Mouse (Mus musculus) hindbrain, embryonic 13.5 days (tissue): ENCODE measurements at regions not wholly inside any gene's neighbourhood (a gene's known extent, or its start where the extent isn't known, plus 50 kb on each side); places are given as distances from the start of the nearest gene placed in this dataset.

Source experiments
- ATAC-seq: fragments of 200-750 bp; cut with Nextera tagmentation; 2 replicates; pipeline ENCODE4 v1.8.0; 2017; ENCODE audit warnings: moderate TSS enrichment; ENCODE audit not compliant: low FRiP score
- H3K27ac ChIP-seq: fragments of 300-500 bp; sonication (generic); 2 replicates; pipeline ENCODE4 v1.5.1; 2015; ENCODE audit warnings: inconsistent platforms, mild to moderate bottlenecking, moderate library complexity
- H3K27me3 ChIP-seq: fragments of 300-500 bp; sonication (generic); 2 replicates; pipeline ENCODE4 v1.6.1; 2015; ENCODE audit warnings: mild to moderate bottlenecking, inconsistent platforms
- H3K36me3 ChIP-seq: fragments of 300-500 bp; sonication (generic); 2 replicates; pipeline ENCODE4 v1.6.1; 2015; ENCODE audit warnings: mild to moderate bottlenecking, inconsistent platforms
- H3K4me1 ChIP-seq: fragments of 300-500 bp; sonication (generic); replicated peaks from 2 replicates; pipeline ENCODE4 v1.6.1; 2015; ENCODE audit warnings: inconsistent platforms
- H3K4me2 ChIP-seq: fragments of 300-500 bp; sonication (generic); 2 replicates; pipeline ENCODE4 v1.6.1; 2015; ENCODE audit warnings: inconsistent platforms, mild to moderate bottlenecking, moderate library complexity
- H3K4me3 ChIP-seq: fragments of 300-500 bp; sonication (generic); 2 replicates; pipeline ENCODE4 v1.5.1; 2015; ENCODE audit warnings: mild to moderate bottlenecking, inconsistent platforms
- H3K9ac ChIP-seq: fragments of 300-500 bp; sonication (generic); 2 replicates; pipeline ENCODE4 v1.6.1; 2015; ENCODE audit warnings: mild to moderate bottlenecking, inconsistent platforms
- H3K9me3 ChIP-seq: fragments of 300-500 bp; sonication (generic); 2 replicates; pipeline ENCODE4 v1.6.1; 2016; ENCODE audit warnings: inconsistent platforms
- WGBS: fragments of 180-500 bp; shearing (Covaris S2); methylation state at CpG from one replicate; pipeline ENCODE4 v1.1.7; 2015; 5-methylcytosine and 5-hydroxymethylcytosine counted together

DNA sequence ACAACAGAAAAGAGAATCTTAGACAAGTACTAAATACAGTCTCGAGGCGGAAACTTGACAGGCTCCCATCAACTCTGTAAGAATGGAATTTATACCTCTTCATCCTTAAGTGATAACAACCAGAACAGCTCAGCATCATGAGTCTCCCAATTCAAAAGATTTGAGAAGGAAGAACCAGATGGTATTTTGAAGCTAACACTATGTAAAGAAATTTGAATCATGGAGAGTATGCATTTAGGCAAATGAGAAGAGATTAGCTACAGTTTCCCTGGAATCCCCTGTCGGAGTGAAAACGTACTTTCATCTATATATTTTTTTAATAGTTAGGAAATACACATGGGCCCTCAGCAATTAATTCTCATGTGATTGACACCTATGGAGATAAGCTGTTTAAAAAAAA is 140.9 kb downstream of the Nrip1 start:
- Histone ChIP-seq H3K36me3 (no peaks in the 10 kb centered on the region), H3K4me3 (no peak overlapping the region), H3K27ac (no peak overlapping the region), H3K9me3 (no peaks in the 10 kb centered on the region), H3K4me2 (no peak overlapping the region), H3K27me3 (no peaks in the 10 kb centered on the region), H3K4me1 (no peaks in the 10 kb centered on the region), H3K9ac (no peak overlapping the region)
- 89% methylated on average over 4 of the region's 4 CpGs for WGBS
- no peak for ATAC-seq

DNA sequence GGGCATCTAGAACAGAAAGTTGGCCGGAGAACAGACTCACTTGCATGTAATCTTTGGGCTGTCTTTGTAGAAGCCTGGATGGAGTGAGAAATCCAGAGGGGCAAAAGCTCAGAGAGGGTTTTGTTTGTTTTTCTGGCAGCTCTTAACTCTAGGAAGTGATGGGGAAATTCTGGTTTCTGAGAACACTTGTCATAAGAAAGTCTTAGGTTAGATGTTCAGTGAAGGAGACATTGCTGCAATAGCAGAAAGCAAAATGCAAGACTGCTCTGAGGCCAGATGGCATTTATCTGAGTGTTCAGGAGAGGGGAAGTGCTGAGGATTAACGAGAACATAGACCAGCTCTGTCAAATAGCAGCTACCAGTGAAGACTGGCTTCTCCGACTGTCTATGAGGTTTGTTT is 141.5 kb downstream of the Nrip1 start:
- WGBS = 77% methylated on average over 3 of the region's 3 CpGs
- no peak for ATAC-seq
- H3K4me3 ChIP-seq = no peak overlapping the region

DNA sequence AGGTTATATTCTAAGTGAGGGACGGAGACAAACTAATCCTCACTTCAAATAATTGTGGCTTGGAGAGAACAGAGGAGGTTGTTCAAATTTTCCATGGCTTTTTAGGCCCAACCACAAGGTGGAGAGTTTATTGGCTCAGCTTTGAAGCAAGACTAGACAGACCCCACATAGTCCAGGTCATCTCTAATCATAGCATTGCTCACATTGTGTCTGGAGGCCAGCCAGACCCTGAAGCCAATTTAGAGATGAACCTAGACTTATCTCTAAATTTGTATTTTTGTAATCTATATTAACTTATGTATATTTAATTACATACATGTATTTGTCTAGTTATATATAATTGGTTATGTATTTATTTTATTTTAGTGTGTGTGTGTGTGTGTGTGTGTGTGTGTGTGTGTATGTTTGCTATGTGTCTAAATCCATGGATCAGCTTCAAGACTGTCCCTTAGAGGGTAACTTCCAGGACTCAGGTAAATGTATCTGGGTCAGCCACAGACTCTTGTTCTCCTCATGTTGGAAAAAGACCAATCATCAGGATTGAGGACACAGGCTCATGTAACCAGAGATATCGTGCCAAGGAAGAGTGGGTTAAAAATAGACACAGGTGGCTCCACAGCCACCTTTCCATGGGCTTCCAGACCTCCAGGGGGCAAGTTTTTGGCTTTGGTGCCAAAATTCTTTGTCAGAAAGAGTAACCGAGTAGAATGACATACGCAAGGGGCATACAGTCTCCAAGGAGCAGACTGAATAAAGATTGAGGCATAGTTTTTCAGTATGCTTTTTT is 142.9 kb downstream of the Nrip1 start:
- no peak overlapping the region for H3K4me2 ChIP-seq
- H3K4me3 ChIP-seq = no peak overlapping the region
- H3K27me3 ChIP-seq = no peaks in the 10 kb centered on the region
- no peak overlapping the region for H3K9ac ChIP-seq
- no peaks in the 10 kb centered on the region for H3K9me3 ChIP-seq
- no peak overlapping the region for H3K27ac ChIP-seq
- ATAC-seq = no peak
- no peaks in the 10 kb centered on the region for H3K4me1 ChIP-seq
- no peaks in the 10 kb centered on the region for H3K36me3 ChIP-seq
- WGBS = 92% methylated on average over 4 of the region's 4 CpGs

More for the DNA sequence above, 141.5 kb downstream of the Nrip1 start:
- Histone ChIP-seq H3K9ac (no peak overlapping the region), H3K4me2 (no peak overlapping the region), H3K27ac (no peak overlapping the region), H3K27me3 (no peaks in the 10 kb centered on the region), H3K4me1 (no peaks in the 10 kb centered on the region), H3K9me3 (no peaks in the 10 kb centered on the region), H3K36me3 (no peaks in the 10 kb centered on the region)

DNA sequence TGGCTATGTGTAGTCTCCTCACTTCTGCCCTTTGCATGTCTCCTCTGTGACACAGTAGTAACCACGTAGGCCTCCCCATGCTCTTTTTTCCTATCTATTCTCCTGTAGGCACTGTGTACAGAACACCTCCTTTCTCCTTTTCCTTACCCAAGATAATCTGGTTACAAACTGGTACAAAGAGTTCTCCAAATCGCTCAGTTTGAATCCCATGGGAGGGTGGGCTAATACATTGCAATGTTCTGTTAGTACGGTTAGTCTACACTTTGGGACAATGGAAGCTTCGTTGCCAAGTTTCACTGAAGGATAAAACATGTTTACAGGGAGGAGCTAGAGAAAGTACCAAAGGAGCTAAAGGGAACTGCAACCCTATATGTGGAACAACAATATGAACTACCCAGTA is 145.2 kb downstream of the Nrip1 start:
- Histone ChIP-seq H3K9ac (no peak overlapping the region), H3K36me3 (no peaks in the 10 kb centered on the region), H3K9me3 (no peaks in the 10 kb centered on the region), H3K27me3 (no peaks in the 10 kb centered on the region), H3K4me2 (no peak overlapping the region), H3K4me1 (no peaks in the 10 kb centered on the region), H3K4me3 (no peak overlapping the region), H3K27ac (no peak overlapping the region)
- no peak for ATAC-seq
- 94% methylated on average over 4 of the region's 4 CpGs for WGBS

DNA sequence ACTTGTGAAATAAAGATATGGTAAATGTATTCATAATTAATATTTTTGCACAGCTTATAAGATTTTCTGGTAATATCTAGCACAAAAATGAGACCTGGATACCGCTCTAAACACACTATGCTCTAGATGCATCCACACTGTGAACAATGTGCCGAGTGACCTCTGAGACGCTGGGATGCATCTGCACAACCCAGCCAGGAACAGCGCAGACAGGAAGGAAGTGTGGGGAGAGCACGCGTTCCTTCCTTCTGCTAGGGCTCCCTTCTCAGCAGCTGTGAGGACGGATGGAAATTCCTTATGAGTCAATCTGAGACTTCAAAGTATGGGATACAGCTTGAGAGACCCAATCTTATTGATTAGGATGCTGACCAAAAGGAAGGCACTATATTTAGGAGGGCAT is 147.2 kb downstream of the Nrip1 start:
- no peak overlapping the region for H3K27ac ChIP-seq
- no peak overlapping the region for H3K9ac ChIP-seq
- WGBS = 84% methylated on average over 7 of the region's 7 CpGs
- H3K4me3 ChIP-seq = no peak overlapping the region
- no peak for ATAC-seq
- H3K4me2 ChIP-seq = no peak overlapping the region
- H3K9me3 ChIP-seq = no peaks in the 10 kb centered on the region
- H3K27me3 ChIP-seq = no peaks in the 10 kb centered on the region
- H3K4me1 ChIP-seq = no peaks in the 10 kb centered on the region
- no peaks in the 10 kb centered on the region for H3K36me3 ChIP-seq

DNA sequence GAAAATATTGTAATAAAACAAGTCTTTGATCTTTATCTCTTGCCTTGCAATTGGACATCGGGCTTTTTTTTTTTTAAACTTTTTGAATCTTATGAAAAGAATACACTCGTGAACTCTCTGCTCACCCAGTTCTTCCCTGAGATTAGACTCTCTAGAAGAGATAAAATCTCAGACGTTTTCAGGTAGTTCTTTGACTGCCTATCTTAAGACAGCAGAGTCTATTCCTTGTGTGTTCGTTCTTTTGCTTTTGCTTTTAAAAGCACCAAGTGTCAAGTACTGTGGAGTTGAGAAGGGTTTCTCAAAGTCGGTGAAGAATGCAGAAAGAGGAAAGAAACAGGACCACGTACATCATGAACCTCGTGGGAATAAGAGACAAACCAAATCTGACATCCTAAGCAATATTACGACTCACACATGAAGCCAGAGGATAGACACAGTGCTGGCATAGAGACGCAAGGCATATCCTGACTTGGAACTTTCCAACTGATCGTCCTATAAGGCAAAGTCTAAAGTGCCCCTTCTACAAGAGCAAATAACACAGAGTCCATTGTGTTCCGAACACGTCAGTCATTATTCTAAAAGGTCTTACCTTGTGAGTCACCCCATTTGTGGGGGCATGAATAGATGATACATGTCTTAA is 147.9 kb downstream of the Nrip1 start:
- Histone ChIP-seq H3K9me3 (no peaks in the 10 kb centered on the region), H3K4me2 (no peak overlapping the region), H3K27me3 (no peaks in the 10 kb centered on the region), H3K4me3 (no peak overlapping the region), H3K36me3 (no peaks in the 10 kb centered on the region), H3K4me1 (no peaks in the 10 kb centered on the region), H3K9ac (no peak overlapping the region), H3K27ac (no peak overlapping the region)
- ATAC-seq = no peak
- WGBS = 71% methylated on average over 12 of the region's 12 CpGs

DNA sequence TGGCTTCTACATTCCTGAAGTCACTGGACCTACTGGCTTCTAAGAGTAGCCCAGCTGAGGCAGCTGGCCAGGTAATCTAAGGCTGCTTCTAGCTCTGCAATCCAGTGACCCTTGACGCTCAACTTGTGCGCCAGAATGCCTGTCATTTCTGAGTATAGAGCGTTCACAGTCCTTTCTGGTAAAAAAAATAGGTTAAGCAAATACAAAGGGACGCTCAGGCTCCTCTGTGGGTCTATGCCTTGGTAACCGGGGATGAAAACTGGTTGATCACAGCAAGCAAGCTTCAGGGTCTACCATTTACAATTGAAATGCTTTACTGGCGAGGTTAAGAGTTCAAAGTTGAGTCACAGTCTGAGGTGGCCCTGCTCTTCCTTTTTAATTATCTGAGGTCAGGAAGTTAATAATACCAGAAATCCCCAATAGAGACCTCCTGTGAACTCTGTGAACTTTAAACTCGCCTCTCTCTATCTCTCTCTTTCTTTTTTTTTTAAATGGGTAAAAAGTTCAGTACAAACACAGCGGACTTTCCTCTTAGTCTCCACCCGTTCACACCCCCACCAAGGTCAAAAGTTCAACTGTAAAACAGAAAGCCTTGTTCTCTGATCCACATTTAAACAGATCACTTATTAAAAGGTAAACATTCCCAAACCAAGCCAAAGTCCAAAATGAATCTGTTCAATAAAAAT is 148.6 kb downstream of the Nrip1 start:
- H3K27me3 ChIP-seq = no peaks in the 10 kb centered on the region
- H3K36me3 ChIP-seq = no peaks in the 10 kb centered on the region
- ATAC-seq = no peak
- no peak overlapping the region for H3K4me2 ChIP-seq
- no peak overlapping the region for H3K27ac ChIP-seq
- no peak overlapping the region for H3K9ac ChIP-seq
- no peaks in the 10 kb centered on the region for H3K9me3 ChIP-seq
- 13% methylated on average over 9 of the region's 9 CpGs for WGBS
- H3K4me3 ChIP-seq = no peak overlapping the region
- no peaks in the 10 kb centered on the region for H3K4me1 ChIP-seq

DNA sequence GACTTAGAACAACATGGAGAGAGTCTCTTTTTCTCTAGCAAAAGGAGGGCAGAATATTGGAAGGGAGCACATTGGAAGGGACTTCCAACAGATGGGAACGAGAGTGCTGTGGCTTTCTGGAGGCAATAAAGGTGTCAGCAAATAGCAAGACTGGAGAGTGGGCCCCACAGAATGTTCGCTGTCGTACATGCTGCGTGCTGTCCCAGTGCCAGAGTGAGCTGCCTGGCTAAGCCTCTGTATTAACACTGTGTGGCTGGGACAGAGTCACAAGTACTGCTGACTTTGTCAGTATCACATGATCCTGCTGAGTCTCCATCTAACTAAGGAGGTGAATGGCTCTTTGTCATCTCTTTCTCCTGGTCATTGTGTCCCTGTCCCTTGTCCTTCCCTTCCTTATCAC is 149.9 kb downstream of the Nrip1 start:
- no peak for ATAC-seq
- Histone ChIP-seq H3K9ac (no peak overlapping the region), H3K4me1 (no peaks in the 10 kb centered on the region), H3K4me2 (no peak overlapping the region), H3K36me3 (no peaks in the 10 kb centered on the region), H3K4me3 (no peak overlapping the region), H3K27ac (no peak overlapping the region), H3K9me3 (no peaks in the 10 kb centered on the region), H3K27me3 (no peaks in the 10 kb centered on the region)
- 85% methylated on average over 4 of the region's 4 CpGs for WGBS

DNA sequence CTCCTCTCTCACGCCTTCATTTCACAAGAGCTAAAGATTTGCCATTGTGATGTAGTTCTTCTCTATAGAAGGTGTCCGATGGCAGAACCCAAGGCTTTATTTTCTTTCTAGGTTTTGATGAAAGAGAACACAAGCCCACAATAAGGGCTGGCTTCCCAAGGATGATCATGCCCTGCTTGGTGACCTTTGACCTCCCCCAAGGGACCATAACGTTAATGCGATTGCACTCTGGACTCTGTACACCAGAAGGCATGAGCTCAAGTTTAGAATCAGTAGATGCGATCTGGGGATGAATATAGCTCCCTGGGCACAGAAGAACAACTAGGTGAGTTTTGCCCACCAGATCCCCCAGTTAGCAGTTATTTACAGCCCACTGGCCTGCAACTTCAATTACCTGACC is 150.7 kb downstream of the Nrip1 start:
- Histone ChIP-seq H3K4me3 (no peak overlapping the region), H3K36me3 (no peaks in the 10 kb centered on the region), H3K4me2 (no peak overlapping the region), H3K4me1 (no peaks in the 10 kb centered on the region), H3K27me3 (no peaks in the 10 kb centered on the region), H3K27ac (no peak overlapping the region), H3K9me3 (no peaks in the 10 kb centered on the region), H3K9ac (no peak overlapping the region)
- ATAC-seq = no peak
- 68% methylated on average over 5 of the region's 5 CpGs for WGBS

DNA sequence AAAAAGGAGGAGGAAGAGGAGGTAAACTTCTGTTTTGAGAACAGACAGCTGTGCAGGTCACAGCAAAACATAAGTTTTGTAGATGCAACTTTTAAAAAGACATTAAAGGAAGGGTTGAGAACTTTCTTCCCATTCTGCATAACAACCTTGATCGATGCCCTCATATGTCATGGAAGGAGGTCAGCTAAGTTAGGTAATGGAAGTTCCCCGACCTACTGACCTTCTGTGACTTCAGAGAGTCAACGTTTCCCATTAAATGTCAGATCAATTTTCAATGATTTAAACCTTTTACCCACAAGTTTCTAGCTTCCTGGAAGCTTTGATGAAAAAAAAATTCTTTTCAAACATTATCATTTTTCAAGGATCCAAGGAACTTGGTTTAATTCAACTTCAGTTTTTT is 153.2 kb downstream of the Nrip1 start:
- Histone ChIP-seq H3K27ac (no peak overlapping the region), H3K27me3 (no peaks in the 10 kb centered on the region), H3K4me3 (no peak overlapping the region), H3K4me2 (no peak overlapping the region), H3K9me3 (no peaks in the 10 kb centered on the region), H3K4me1 (no peaks in the 10 kb centered on the region), H3K9ac (no peak overlapping the region), H3K36me3 (no peaks in the 10 kb centered on the region)
- 93% methylated on average over 3 of the region's 3 CpGs for WGBS
- no peak for ATAC-seq

DNA sequence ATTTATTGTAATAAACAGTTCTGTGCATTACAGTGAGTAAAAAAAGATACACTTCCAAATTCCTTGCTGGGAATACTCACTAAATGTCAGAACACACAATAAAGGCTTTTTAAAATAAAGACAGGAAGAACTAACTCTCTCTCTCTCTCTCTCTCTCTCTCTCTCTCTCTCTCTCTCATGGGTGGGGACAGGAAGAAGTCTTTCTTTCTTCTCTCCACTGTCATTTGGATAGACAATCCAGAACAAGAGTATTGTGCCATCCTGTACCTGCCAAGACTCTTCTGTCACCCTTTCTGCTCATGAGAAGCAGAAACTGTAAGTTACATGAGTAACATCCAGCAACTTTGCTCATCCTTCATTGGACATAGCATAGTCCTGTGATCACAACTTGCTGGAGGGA is 154.4 kb downstream of the Nrip1 start:
- Histone ChIP-seq H3K27me3 (no peaks in the 10 kb centered on the region), H3K9ac (no peak overlapping the region), H3K27ac (no peak overlapping the region), H3K4me1 (no peaks in the 10 kb centered on the region), H3K36me3 (no peaks in the 10 kb centered on the region), H3K9me3 (no peaks in the 10 kb centered on the region), H3K4me2 (no peak overlapping the region), H3K4me3 (no peak overlapping the region)
- ATAC-seq = no peak

DNA sequence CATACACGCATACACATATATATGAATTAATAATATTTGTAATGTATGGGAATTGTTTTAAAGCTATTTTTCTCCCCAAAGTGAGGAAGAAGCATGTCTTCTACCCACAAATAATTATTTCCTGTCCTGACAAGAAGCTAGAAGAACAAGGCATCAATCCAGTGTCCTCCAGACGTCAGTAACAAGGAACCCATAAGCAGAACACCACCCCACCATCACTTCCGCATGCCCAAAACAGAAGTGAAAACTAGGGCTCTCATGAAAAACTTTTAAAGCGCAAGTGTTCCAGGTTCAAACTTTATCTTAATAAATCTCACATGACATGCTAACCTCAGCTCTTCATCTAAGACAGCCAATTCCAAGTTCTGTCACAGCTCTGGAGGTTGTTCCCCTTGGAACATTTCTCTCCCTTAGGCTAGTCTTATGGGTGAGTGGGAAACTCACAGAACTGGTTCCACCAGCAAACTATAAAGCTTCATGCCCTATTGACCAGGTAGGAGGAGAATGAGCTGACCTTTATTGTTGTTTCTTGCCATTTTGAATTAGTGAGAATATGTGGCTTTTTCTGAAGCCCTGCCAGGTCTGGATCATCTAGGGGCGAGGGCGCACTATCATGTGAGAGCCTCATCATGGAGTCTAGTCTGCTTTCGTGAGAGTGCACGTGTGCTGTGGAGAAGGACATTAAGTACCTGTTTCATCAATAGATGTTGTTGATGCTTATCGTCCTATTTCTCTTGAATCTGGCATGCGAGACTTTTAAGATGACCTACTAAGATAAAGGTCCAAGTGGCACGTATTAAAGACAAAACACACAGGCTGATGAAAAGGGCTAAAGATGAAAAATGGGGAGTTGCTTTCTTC is 155.1 kb downstream of the Nrip1 start:
- H3K4me1 ChIP-seq = no peaks in the 10 kb centered on the region
- H3K36me3 ChIP-seq = no peaks in the 10 kb centered on the region
- no peak overlapping the region for H3K9ac ChIP-seq
- H3K9me3 ChIP-seq = no peaks in the 10 kb centered on the region
- 93% methylated on average over 11 of the region's 11 CpGs for WGBS
- no peak overlapping the region for H3K27ac ChIP-seq
- H3K4me3 ChIP-seq = no peak overlapping the region
- no peak overlapping the region for H3K4me2 ChIP-seq
- ATAC-seq = no peak
- H3K27me3 ChIP-seq = no peaks in the 10 kb centered on the region
